In the genomic region with DNA sequence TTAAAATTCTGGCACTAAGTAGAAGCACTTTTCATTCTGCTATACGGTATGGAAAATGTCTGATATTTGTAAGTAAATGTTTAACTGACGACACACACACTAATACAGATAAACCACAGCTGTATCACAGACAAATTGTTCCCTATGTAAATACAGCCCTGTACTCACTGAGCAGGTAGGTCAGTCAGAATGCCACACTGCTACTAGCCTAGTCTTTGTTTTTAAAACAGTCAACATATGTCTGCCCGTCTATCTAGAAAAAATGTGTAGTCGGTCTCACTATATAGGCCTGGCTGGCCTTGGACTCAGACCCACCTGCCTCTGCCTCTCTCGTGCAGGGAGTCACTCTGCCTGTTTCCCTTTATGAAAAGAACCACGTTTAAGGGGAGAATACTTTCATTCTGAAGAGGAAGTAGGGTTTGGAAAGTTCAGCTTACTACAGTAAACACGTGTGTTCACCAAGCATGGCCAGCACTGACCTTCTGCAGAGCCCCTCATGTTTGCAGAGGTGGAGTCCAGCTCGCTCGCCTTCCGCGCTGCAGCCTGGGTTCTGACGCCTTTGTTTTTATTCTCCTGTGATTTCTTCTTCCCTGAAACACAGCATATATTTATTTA, we compare ENCODE assay signal across 16 mouse cellular contexts.
DNase-seq lines count a peak whose midpoint lies in the region; ATAC-seq and TF ChIP-seq lines count a peak whose summit lies in the region.
"Had no signal": no experiment of that assay in that cellular context is flagged by ENCODE, and none has a peak within 500 bp of the region (broad histone marks: within the 10 kb centered on the region; RNA-seq: fewer than 3 reads in every experiment).

No protein-coding gene starts in this region.

- no peak for TF ChIP-seq CTCF in CH12.LX (conservative IDR thresholded peaks at IDR 0.05 in 1 of 2, IDR thresholded peaks at IDR 0.05 in 1 of 2; ENCODE audit: low read depth in 2 of 2, low read length in 2 of 2)
- TF ChIP-seq CTCF in midbrain, postnatal 0 days (IDR thresholded peaks at IDR 0.05) = no peak

- TF ChIP-seq EP300 in CH12.LX (IDR thresholded peaks at IDR 0.05; ENCODE audit: low read length) = 0 out of 2 replicates have a peak, but pooled peaks have one; percentile 23

- in situ Hi-C loops in CH12.LX (cut with MboI; ENCODE audit: low pct_ligation_motif_present, low pct_unique_long_range_greater_than_20kb, low sequenced_read_pairs) = no loop called here

- peaks cover 15 to 47% of the 10 kb centered on the region in 2 experiments for H3K4me1 ChIP-seq in CH12.LX (ENCODE audit: control insufficient read depth in 1 of 2, insufficient read depth in 2 of 2)
- H3K4me1 ChIP-seq in liver, embryonic 13.5 days (replicated peaks) = peaks cover 33% of the 10 kb centered on the region
- no peaks in the 10 kb centered on the region for H3K4me1 ChIP-seq in midbrain, postnatal 0 days (ENCODE audit: insufficient read depth, low read length)

- WGBS in liver, embryonic 13.5 days (ENCODE audit: insufficient replicate concordance) = 64% methylated on average over 12 of the region's 12 CpGs
- WGBS in midbrain, postnatal 0 days = 80% methylated on average over 12 of the region's 12 CpGs

- DNase-seq in heart, adult 11 months = peak; percentile 86
- no peak for DNase-seq in heart, adult 8-10 months (ENCODE audit: low spot score)
- DNase-seq in CH12.LX (ENCODE audit: extremely low read depth) (peak; percentile 48), adipocyte (ENCODE audit: low spot score) (no peak)
- no peak for DNase-seq in liver, embryonic 13.5 days
- peak; percentile 68 for DNase-seq in splenic B cell, adult 2 months (ENCODE audit: low read depth, low spot score)
- DNase-seq in right cerebral cortex, postnatal 25 days = no peak
- DNase-seq in midbrain, postnatal 0 days (ENCODE audit: low spot score) = no peak
- DNase-seq: adrenal gland, postnatal 36 days; cerebellum, postnatal 14 days; heart, postnatal 4 days; kidney, adult 2 months; lung, postnatal 36 days; thymus, postnatal 36 days had no signal

- peak; percentile 49; the same call in 1 of the 2 replicates for ATAC-seq in liver, embryonic 13.5 days (ENCODE audit: low read depth)
- ATAC-seq in midbrain, postnatal 0 days (ENCODE audit: low FRiP score) = no peak
- ATAC-seq: midbrain, embryonic 13.5 days had no signal

- TF ChIP-seq RAD21 in CH12.LX (IDR thresholded peaks at IDR 0.05; ENCODE audit: low read depth, low read length) = no peak

- no peaks in the 10 kb centered on the region for H3K9me3 ChIP-seq in CH12.LX (replicated peaks; ENCODE audit: low read length)
- H3K9me3 ChIP-seq in liver, embryonic 13.5 days (replicated peaks) = no peaks in the 10 kb centered on the region
- no peaks in the 10 kb centered on the region for H3K9me3 ChIP-seq in midbrain, postnatal 0 days (ENCODE audit: low read length)
- H3K9me3 ChIP-seq: limb, embryonic 15.5 days; midbrain, embryonic 13.5 days had no signal

- H3K9ac ChIP-seq in CH12.LX (ENCODE audit: insufficient read depth, low read depth) = no peak overlapping the region
- no peak overlapping the region for H3K9ac ChIP-seq in liver, embryonic 13.5 days
- H3K9ac ChIP-seq in midbrain, postnatal 0 days (replicated peaks; ENCODE audit: low read length, poor library complexity, severe bottlenecking) = no peak overlapping the region
- H3K9ac ChIP-seq: limb, embryonic 15.5 days; midbrain, embryonic 13.5 days had no signal

- H3K79me2 ChIP-seq in CH12.LX (replicated peaks; ENCODE audit: control insufficient read depth, extremely low read depth, insufficient read depth, poor library complexity, severe bottlenecking) = peaks cover 48% of the 10 kb centered on the region

- H3K27me3 ChIP-seq in CH12.LX (replicated peaks) = no peaks in the 10 kb centered on the region
- no peaks in the 10 kb centered on the region for H3K27me3 ChIP-seq in liver, embryonic 13.5 days
- H3K27me3 ChIP-seq in splenic B cell, adult 2 months (ENCODE audit: control insufficient read depth, insufficient read depth, low read length, poor library complexity, severe bottlenecking) = no peaks in the 10 kb centered on the region
- H3K27me3 ChIP-seq in midbrain, postnatal 0 days (ENCODE audit: insufficient read depth, low read length) = no peaks in the 10 kb centered on the region
- H3K27me3 ChIP-seq: limb, embryonic 15.5 days; midbrain, embryonic 13.5 days had no signal

- peak overlapping the region; percentile 4 for H3K27ac ChIP-seq in CH12.LX (ENCODE audit: insufficient read depth, low read depth)
- H3K27ac ChIP-seq in liver, embryonic 13.5 days = peak overlapping the region; percentile 23; the same call in 1 of the 2 replicates
- H3K27ac ChIP-seq in midbrain, postnatal 0 days (ENCODE audit: low read depth, low read length) = no peak overlapping the region
- H3K27ac ChIP-seq: limb, embryonic 15.5 days; midbrain, embryonic 13.5 days had no signal

- no peak overlapping the region for H3K4me2 ChIP-seq in CH12.LX (ENCODE audit: insufficient read depth, low read depth, poor library complexity, severe bottlenecking)
- H3K4me2 ChIP-seq in liver, embryonic 13.5 days = no peak overlapping the region
- H3K4me2 ChIP-seq in midbrain, postnatal 0 days (ENCODE audit: low read depth, low read length, poor library complexity, severe bottlenecking) = no peak overlapping the region
- H3K4me2 ChIP-seq: limb, embryonic 15.5 days; midbrain, embryonic 13.5 days had no signal

- no peak for TF ChIP-seq POLR2A in CH12.LX (IDR thresholded peaks at IDR 0.05; ENCODE audit: low read depth, low read length)

- dilution Hi-C loops in CH12.LX (cut with MboI; ENCODE audit: extremely low pct_ligation_motif_present, extremely low pct_unique_long_range_greater_than_20kb, low sequenced_read_pairs) = no loop called here

- H3K4me3 ChIP-seq in CH12.LX (replicated peaks in 1 of 3; ENCODE audit: low read depth in 2 of 3, low read length in 2 of 3, poor library complexity in 1 of 3) = no peak overlapping the region
- H3K4me3 ChIP-seq in liver, embryonic 13.5 days (replicated peaks) = no peak overlapping the region
- H3K4me3 ChIP-seq in midbrain, postnatal 0 days (ENCODE audit: low read depth, low read length) = no peak overlapping the region
- H3K4me3 ChIP-seq: limb, embryonic 15.5 days; midbrain, embryonic 13.5 days had no signal

- H3K36me3 ChIP-seq in CH12.LX (replicated peaks in 1 of 2; ENCODE audit: control insufficient read depth in 1 of 2, insufficient read depth in 1 of 2, low read length in 1 of 2) = peaks cover 15 to 52% of the 10 kb centered on the region in 2 experiments
- H3K36me3 ChIP-seq in liver, embryonic 13.5 days = peaks cover 24% of the 10 kb centered on the region
- 0 out of 2 replicates have a peak, but pooled peaks cover 1% of the 10 kb centered on the region for H3K36me3 ChIP-seq in splenic B cell, adult 2 months (ENCODE audit: control insufficient read depth, insufficient read depth, low read length, poor library complexity, severe bottlenecking)
- H3K36me3 ChIP-seq in midbrain, postnatal 0 days (ENCODE audit: insufficient read depth, low read length) = 0 out of 2 replicates have a peak, but pooled peaks cover 2% of the 10 kb centered on the region

TF ChIP-seq in CH12.LX, 34 proteins besides CTCF, POLR2A, EP300 and RAD21:
- TF ChIP-seq JUN (IDR thresholded peaks at IDR 0.05; ENCODE audit: insufficient read depth, low read depth, low read length) (no peak), BHLHE40 (IDR thresholded peaks at IDR 0.05; ENCODE audit: low read depth, low read length) (peak; percentile 93), ELF1 (IDR thresholded peaks at IDR 0.05; ENCODE audit: low read depth, low read length) (no peak), ETS1 (conservative IDR thresholded peaks at IDR 0.05; ENCODE audit: low read depth, low read length) (peak; percentile 75), IRF4 (IDR thresholded peaks at IDR 0.05; ENCODE audit: low read depth, low read length) (peak; percentile 48; the same call in 1 of the 2 replicates), ZKSCAN1 (IDR thresholded peaks at IDR 0.05; ENCODE audit: borderline replicate concordance, low read depth, low read length) (no peak), USF1 (IDR thresholded peaks at IDR 0.05; ENCODE audit: low read depth, low read length) (no peak), SIN3A (IDR thresholded peaks at IDR 0.05; ENCODE audit: low read length) (peak; percentile 73), MAZ (IDR thresholded peaks at IDR 0.05; ENCODE audit: low read depth, low read length) (no peak), MAX (IDR thresholded peaks at IDR 0.05; ENCODE audit: low read length) (peak; percentile 90), MEF2A (IDR thresholded peaks at IDR 0.05; ENCODE audit: borderline replicate concordance, low read depth, low read length) (peak; percentile 10; the same call in 1 of the 2 replicates), MXI1 (IDR thresholded peaks at IDR 0.05; ENCODE audit: low read depth, low read length) (peak; percentile 94), MYC (IDR thresholded peaks at IDR 0.05; ENCODE audit: low read depth, low read length) (peak; percentile 93), TBP (conservative IDR thresholded peaks at IDR 0.05; ENCODE audit: low read depth, low read length) (no peak), E2F4 (IDR thresholded peaks at IDR 0.05; ENCODE audit: insufficient replicate concordance, low read depth, low read length) (no peak), SMC3 (IDR thresholded peaks at IDR 0.05; ENCODE audit: low read depth, low read length) (no peak), GABPA (IDR thresholded peaks at IDR 0.05; ENCODE audit: insufficient replicate concordance, low read depth, low read length) (no peak)

Comparison
In these comparisons a context has a peak if more than half of its experiments do, and no peak if none do; other contexts are left out.
1. DNase-seq: peak in heart, adult 11 months (single experiment), CH12.LX (single experiment) and splenic B cell, adult 2 months (single experiment); none in heart, adult 8-10 months (single experiment), liver, embryonic 13.5 days (single experiment), adipocyte (single experiment), right cerebral cortex, postnatal 25 days (single experiment) and midbrain, postnatal 0 days (single experiment).